Mouse (Mus musculus) liver, postnatal 0 days (tissue): Measurements from ENCODE around the gene Samsn1.

Experiments
- CTCF ChIP-seq: sonication (generic); IDR thresholded peaks from 2 replicates; pipeline ENCODE4 v1.5.1; 2016; ENCODE audit warnings: antibody characterized with exemption, low read depth
- EP300 ChIP-seq: IDR thresholded peaks from 2 replicates; pipeline ENCODE4 v1.6.1; 2016; ENCODE audit warnings: antibody characterized with exemption, low read depth, mild to moderate bottlenecking

GRCm38 (mm10) chr16:75917712-75918111 is 104.4 kb downstream of the Samsn1 start:
- no peak for TF ChIP-seq CTCF
- peak; percentile 66; the same call in 1 of the 2 replicates for TF ChIP-seq EP300
